Mouse (Mus musculus) olfactory bulb, adult 2 months (tissue): ENCODE data around the gene Cbr2.

Experiments
- CTCF ChIP-seq: fragments of 200-500 bp; IDR thresholded peaks from 2 replicates; pipeline ENCODE4 v1.5.1; 2012; ENCODE audit warnings: low read depth, mild to moderate bottlenecking, low read length, moderate library complexity; ENCODE audit not compliant: insufficient read depth
- POLR2A ChIP-seq: fragments of 200-500 bp; IDR thresholded peaks from 2 replicates; pipeline ENCODE4 v1.6.1; 2012; ENCODE audit warnings: mild to moderate bottlenecking, low read depth, low read length, moderate library complexity; ENCODE audit not compliant: insufficient read depth

- no peak for TF ChIP-seq POLR2A
- no peak for TF ChIP-seq CTCF
Observed at GRCm38 (mm10) chr11:120773463-120774190, 41.7 kb upstream of the Cbr2 start.
